Mouse (Mus musculus) MEL (cell line): ENCODE results near the gene Mfsd7a. TPM values are rescaled to one million over a fixed set of nuclear protein-coding genes. Genes with fewer than 3 reads are reported as not detected.
"Not testable (repeated sequence)": the region's sequence is repeated elsewhere in the genome, so short reads cannot be mapped to it uniquely, and the experiment has no call there.

Source experiments
- DNase-seq: peaks from one replicate; pipeline ENCODE4 v3.0.0; 2011; ENCODE audit warnings: low read depth, low spot score
- H3K27ac ChIP-seq: 2 replicates; pipeline ENCODE4 v1.5.1; 2012; ENCODE audit warnings: low read depth, mild to moderate bottlenecking, control low read depth, low read length, moderate library complexity; ENCODE audit not compliant: control insufficient read depth
- H3K27me3 ChIP-seq, 2 experiments: fragments of 150-350 bp in 1 of 2; sonication (generic) in 1 of 2; 2 replicates each; pipeline ENCODE4 v1.6.1; 2012; ENCODE audit warnings: low read length in 2 of 2, mild to moderate bottlenecking in 2 of 2, improper control_type of control experiment in 1 of 2, moderate library complexity in 1 of 2; ENCODE audit not compliant: insufficient read depth in 2 of 2, control insufficient read depth in 1 of 2
- H3K36me3 ChIP-seq, 2 experiments: 2 replicates each; pipeline ENCODE4 v1.6.1; 2012 to 2014; ENCODE audit warnings: low read length in 2 of 2, improper control_type of control experiment in 1 of 2, inconsistent platforms in 1 of 2, mild to moderate bottlenecking in 1 of 2; ENCODE audit not compliant: insufficient read depth in 2 of 2, control insufficient read depth in 1 of 2
- H3K4me1 ChIP-seq, 2 experiments: fragments of 150-350 bp in 1 of 2; sonication (generic) in 1 of 2; 2 replicates each; pipeline ENCODE4 v1.6.1; 2012; ENCODE audit warnings: low read length in 2 of 2, improper control_type of control experiment in 1 of 2, mild to moderate bottlenecking in 1 of 2; ENCODE audit not compliant: insufficient read depth in 2 of 2, control insufficient read depth in 1 of 2
- H3K4me3 ChIP-seq, 2 experiments: fragments of 150-350 bp in 1 of 2; sonication (generic) in 1 of 2; 2 replicates each; pipeline ENCODE4 v1.5.1; 2012; ENCODE audit warnings: low read depth in 2 of 2, low read length in 2 of 2, mild to moderate bottlenecking in 2 of 2, moderate library complexity in 2 of 2, control low read depth in 1 of 2, improper control_type of control experiment in 1 of 2; ENCODE audit not compliant: control insufficient read depth in 1 of 2, insufficient read depth in 1 of 2
- H3K79me2 ChIP-seq: 2 replicates; pipeline ENCODE4 v1.6.1; 2012; ENCODE audit warnings: mild to moderate bottlenecking, low read length, moderate library complexity; ENCODE audit not compliant: control insufficient read depth, poor library complexity, insufficient read depth
- H3K9ac ChIP-seq: 2 replicates; pipeline ENCODE4 v1.6.1; 2012; ENCODE audit warnings: low read depth, mild to moderate bottlenecking, control low read depth, low read length, moderate library complexity; ENCODE audit not compliant: control insufficient read depth, poor library complexity, severe bottlenecking
- H3K9me3 ChIP-seq: fragments of 150-350 bp; sonication (generic); replicated peaks from 2 replicates; pipeline ENCODE4 v1.6.1; 2012; ENCODE audit warnings: mild to moderate bottlenecking, low read length, improper control_type of control experiment, moderate library complexity; ENCODE audit not compliant: insufficient read depth
- ELF1 ChIP-seq: IDR thresholded peaks from 2 replicates; pipeline ENCODE4 v1.6.1; 2014; ENCODE audit warnings: low read depth, mild to moderate bottlenecking, inconsistent platforms, low read length, improper control_type of control experiment, moderate library complexity
- GABPA ChIP-seq: IDR thresholded peaks from 2 replicates; pipeline ENCODE4 v1.6.1; 2012; ENCODE audit warnings: low read depth, mild to moderate bottlenecking, inconsistent platforms, low read length, improper control_type of control experiment, moderate library complexity
- JUND ChIP-seq: IDR thresholded peaks from 2 replicates; pipeline ENCODE4 v1.6.1; 2011; ENCODE audit warnings: low read depth, mild to moderate bottlenecking, improper control_type of control experiment, low read length
- KAT2A ChIP-seq: conservative IDR thresholded peaks from 2 replicates; pipeline ENCODE4 v1.6.1; 2012; ENCODE audit warnings: low read depth, low read length, improper control_type of control experiment, inconsistent platforms
- MAZ ChIP-seq: IDR thresholded peaks from 2 replicates; pipeline ENCODE4 v1.6.1; 2012; ENCODE audit warnings: low read depth, mild to moderate bottlenecking, inconsistent platforms, low read length, improper control_type of control experiment
- MYB ChIP-seq: IDR thresholded peaks from 2 replicates; pipeline ENCODE4 v1.6.1; 2011; ENCODE audit warnings: mild to moderate bottlenecking, low read depth, low read length, improper control_type of control experiment
- NELFE ChIP-seq: IDR thresholded peaks from 2 replicates; pipeline ENCODE4 v1.6.1; 2011; ENCODE audit warnings: low read depth, low read length, improper control_type of control experiment
- POLR2AphosphoS2 ChIP-seq: IDR thresholded peaks from 2 replicates; pipeline ENCODE4 v1.6.1; 2011; ENCODE audit warnings: low read length, improper control_type of control experiment
- POLR2AphosphoS5 ChIP-seq: IDR thresholded peaks from 2 replicates; pipeline ENCODE4 v1.6.1; 2012; ENCODE audit warnings: low read depth, borderline replicate concordance, mild to moderate bottlenecking, inconsistent platforms, low read length, moderate library complexity, mixed read lengths
- RCOR1 ChIP-seq: IDR thresholded peaks from 2 replicates; pipeline ENCODE4 v1.6.1; 2012; ENCODE audit warnings: low read depth, mild to moderate bottlenecking, inconsistent platforms, low read length, improper control_type of control experiment
- TAL1 ChIP-seq: IDR thresholded peaks from 2 replicates; pipeline ENCODE4 v1.6.1; 2012; ENCODE audit warnings: mild to moderate bottlenecking, inconsistent platforms, low read length, moderate library complexity, mixed read lengths
- UBTF ChIP-seq: IDR thresholded peaks from 2 replicates; pipeline ENCODE4 v1.6.1; 2012; ENCODE audit warnings: low read depth, mild to moderate bottlenecking, inconsistent platforms, low read length, improper control_type of control experiment, moderate library complexity, borderline replicate concordance; ENCODE audit not compliant: insufficient read depth
- USF2 ChIP-seq, 2 experiments: IDR thresholded peaks; 2 replicates each; pipeline ENCODE4 v1.6.1; 2011 to 2012; ENCODE audit warnings: improper control_type of control experiment in 2 of 2, low read length in 2 of 2, borderline replicate concordance in 1 of 2, inconsistent platforms in 1 of 2, low read depth in 1 of 2, mild to moderate bottlenecking in 1 of 2; ENCODE audit not compliant: insufficient read depth in 1 of 2
- ZC3H11A ChIP-seq: IDR thresholded peaks from 2 replicates; pipeline ENCODE4 v1.6.1; 2012; ENCODE audit warnings: low read depth, mild to moderate bottlenecking, inconsistent platforms, low read length, improper control_type of control experiment
- ZKSCAN1 ChIP-seq: IDR thresholded peaks from 2 replicates; pipeline ENCODE4 v1.6.1; 2012; ENCODE audit warnings: low read depth, mild to moderate bottlenecking, inconsistent platforms, low read length, improper control_type of control experiment, moderate library complexity
- ZMIZ1 ChIP-seq: IDR thresholded peaks from 2 replicates; pipeline ENCODE4 v1.6.1; 2012; ENCODE audit warnings: low read depth, mild to moderate bottlenecking, inconsistent platforms, low read length, improper control_type of control experiment, moderate library complexity
- polyA plus RNA-seq, 2 experiments: library from polyadenylated mRNA; stranded (reverse) in 1 of 2; unstranded in 1 of 2; fragments of >175 nt in 1 of 2; fragments of >200 nt in 1 of 2; gene quantifications; 2 replicates each; pipeline versions ENCODE4 v1.2.1 to v1.2.4; 2012; ENCODE audit warnings: low replicate concordance in 2 of 2, low read depth in 1 of 2; ENCODE audit not compliant: insufficient read length in 2 of 2, insufficient read depth in 1 of 2, missing spikeins in 1 of 2
- total RNA-seq: library from RNA; depleted of rRNA; stranded (reverse); fragments of 300-350 nt; gene quantifications from 2 replicates; pipeline ENCODE4 v1.2.3, GENCODE M21; 2012; rRNA removed

Gene Mfsd7a
- total RNA-seq, result not detected in 2 replicates
- not detected for polyA plus RNA-seq

GRCm38 (mm10) chr5:108448785-108449668 lies at the start of gene Mfsd7a:
Gene Mfsd7a, minus strand, starts transcription at chr5:108448891.
- H3K79me2 ChIP-seq, result no peaks in the 10 kb centered on the region
- H3K27me3 ChIP-seq, result no peaks in the 10 kb centered on the region
- H3K9ac ChIP-seq, result no peak within 1 kb of the TSS
- no peaks in the 10 kb centered on the region for H3K4me1 ChIP-seq
- no peak for DNase-seq
- H3K4me3 ChIP-seq, result no peak within 1 kb of the TSS
- H3K9me3 ChIP-seq, result no peaks in the 10 kb centered on the region
- H3K36me3 ChIP-seq, result no peaks in the 10 kb centered on the region
- H3K27ac ChIP-seq, result no peak within 1 kb of the TSS
- no peak for TF ChIP-seq POLR2AphosphoS2
- TF ChIP-seq UBTF, result no peak
- TF ChIP-seq KAT2A, result no peak
- TF ChIP-seq TAL1, result no peak
- no peak for TF ChIP-seq USF2 (IDR thresholded peaks at IDR 0.05; ENCODE audit: borderline replicate concordance in 1 of 2, insufficient read depth in 1 of 2, low read depth in 1 of 2, low read length in 2 of 2)
- TF ChIP-seq JUND, result no peak
- TF ChIP-seq GABPA, result no peak
- no peak for TF ChIP-seq ELF1
- TF ChIP-seq MYB, result no peak
- no peak for TF ChIP-seq MAZ
- no peak for TF ChIP-seq ZC3H11A
- TF ChIP-seq NELFE, result no peak
- TF ChIP-seq ZMIZ1, result no peak
- no peak for TF ChIP-seq POLR2AphosphoS5
- no peak for TF ChIP-seq ZKSCAN1
- no peak for TF ChIP-seq RCOR1

- DNase-seq, H3K27ac ChIP-seq, H3K9ac ChIP-seq, H3K4me1 ChIP-seq, H3K79me2 ChIP-seq, H3K4me3 ChIP-seq, H3K27me3 ChIP-seq, H3K9me3 ChIP-seq: not testable (repeated sequence)
- H3K36me3 ChIP-seq, result peaks cover 0 to 24% of the 10 kb centered on the region in 2 experiments; a peak in 3 of 4 replicates
Observed at GRCm38 (mm10) chr5:108486148-108486547, 37.5 kb upstream of the Mfsd7a start.
